Mouse (Mus musculus): ENCODE results near the gene Map1lc3a. TPM values are rescaled to one million over a fixed set of nuclear protein-coding genes. Genes with fewer than 3 reads are reported as not detected.

The Map1lc3a gene
- total RNA-seq, 2 experiments from 2014 or later, result 313 to 317 TPM

DNA sequence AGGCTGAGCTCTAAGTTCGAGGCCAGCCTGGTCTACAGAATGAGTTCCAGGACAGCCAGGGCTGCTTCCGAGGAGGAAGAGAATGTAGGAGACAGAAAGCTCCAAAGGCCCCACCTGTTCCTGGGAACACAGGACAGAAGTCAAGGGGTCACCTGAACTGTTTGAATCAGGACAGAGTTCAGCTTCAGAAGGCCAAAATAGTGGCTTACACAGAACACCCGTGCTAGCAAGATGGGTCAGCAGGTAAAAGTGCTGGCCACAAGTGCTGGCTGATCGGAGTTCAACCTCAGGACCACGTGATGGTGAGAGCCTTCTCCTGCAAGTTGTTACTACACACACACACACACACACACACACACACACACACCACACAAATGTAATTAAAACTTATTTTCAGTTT is 9.2 kb upstream of the Map1lc3a start:
- DNase-seq (ENCODE audit: extremely low spot score in 1 of 2, low spot score in 2 of 2), result no peak
- TF ChIP-seq CTCF (IDR thresholded peaks at IDR 0.05), result no peak
- intact Hi-C loops (cut with DNase I), result no loop called here
- Histone ChIP-seq H3K27ac (no peak overlapping the region), H3K4me3 (no peak overlapping the region)

DNA sequence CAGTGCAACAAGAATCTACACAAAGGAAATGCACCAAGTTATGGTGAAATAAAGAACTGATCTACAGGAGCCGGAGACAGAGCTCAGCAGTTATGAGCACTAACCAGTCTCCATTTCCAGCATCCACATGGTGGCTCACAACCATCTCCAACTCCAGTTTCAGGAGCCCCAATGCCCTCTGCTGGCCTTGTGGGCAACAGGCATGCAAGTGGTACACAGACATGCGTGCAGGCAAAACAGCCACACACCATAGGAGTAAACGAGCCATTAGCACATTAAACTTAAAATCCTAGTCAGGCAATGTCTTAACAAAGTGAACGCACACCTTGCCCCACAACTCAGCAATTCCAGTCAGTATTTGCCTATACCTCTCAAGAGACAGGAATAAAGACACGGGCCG is 4.1 kb upstream of the Map1lc3a start:
- no peak overlapping the region for H3K4me3 ChIP-seq
- H3K27ac ChIP-seq, result no peak overlapping the region
- no peak for DNase-seq (ENCODE audit: extremely low spot score in 1 of 2, low spot score in 2 of 2)
- TF ChIP-seq CTCF (IDR thresholded peaks at IDR 0.05), result peak; percentile 23; the same call in 1 of the 2 replicates
- intact Hi-C loops (cut with DNase I), result no loop called here

- intact Hi-C loops (cut with DNase I), result no loop called here
- no peak for TF ChIP-seq CTCF (IDR thresholded peaks at IDR 0.05)
- DNase-seq (ENCODE audit: extremely low spot score in 1 of 2, low spot score in 2 of 2), result no peak
- Histone ChIP-seq H3K4me3 (no peak overlapping the region), H3K27ac (no peak overlapping the region)
These were observed 3.5 kb upstream of the Map1lc3a start for GRCm38 (mm10) chr2:155272396-155273170.

DNA sequence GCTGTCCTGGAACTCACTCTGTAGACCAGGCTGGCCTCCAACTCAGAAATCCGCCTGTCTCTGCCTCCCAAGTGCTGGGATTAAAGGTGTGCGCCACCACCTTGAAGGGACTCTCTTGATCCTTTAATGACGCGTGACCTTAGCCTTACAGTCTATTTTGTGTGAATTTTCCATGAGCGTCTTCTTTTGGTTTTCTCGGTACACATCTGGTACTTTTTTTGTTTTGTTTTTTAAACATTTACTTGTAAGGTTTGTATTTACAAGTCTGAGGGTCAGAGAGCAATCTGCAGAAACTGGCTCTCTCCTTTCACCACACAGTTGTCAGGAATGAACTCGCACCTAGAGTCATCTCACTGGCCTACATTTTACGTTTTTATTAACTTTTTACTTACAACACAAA is 2.5 kb upstream of the Map1lc3a start:
- DNase-seq (ENCODE audit: extremely low spot score in 1 of 2, low spot score in 2 of 2), result no peak
- H3K4me3 ChIP-seq, result no peak overlapping the region
- H3K27ac ChIP-seq, result no peak overlapping the region
- intact Hi-C loops (cut with DNase I), result no loop called here
- no peak for TF ChIP-seq CTCF (IDR thresholded peaks at IDR 0.05)

DNA sequence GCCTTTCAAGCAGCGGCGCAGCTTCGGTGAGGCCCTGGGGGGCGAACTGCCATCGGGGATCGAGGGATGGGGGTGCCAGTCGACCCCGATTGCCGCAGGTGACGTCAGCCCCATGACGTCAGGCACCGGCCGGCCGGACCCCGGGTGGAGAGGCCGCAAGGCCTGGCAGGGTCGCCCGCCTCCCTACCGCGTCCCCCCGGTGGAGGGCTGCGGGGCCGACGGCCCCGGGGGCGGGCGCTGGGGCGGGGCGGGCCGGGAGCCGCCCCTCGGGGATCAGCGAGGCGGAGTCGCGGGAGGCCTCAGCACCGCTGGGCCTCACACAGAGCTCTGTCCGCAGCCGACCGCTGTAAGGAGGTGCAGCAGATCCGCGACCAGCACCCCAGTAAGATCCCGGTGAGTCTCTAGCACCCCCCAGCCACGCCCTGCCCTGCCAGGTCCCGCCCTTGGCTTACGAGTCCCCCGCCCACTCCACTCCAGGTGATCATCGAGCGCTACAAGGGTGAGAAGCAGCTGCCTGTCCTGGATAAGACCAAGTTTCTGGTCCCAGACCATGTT is 601 bp downstream of the Map1lc3a start:
- H3K27ac ChIP-seq, result peak overlapping the region; percentile 99
- peak; percentile 56 to 59 for DNase-seq (ENCODE audit: extremely low spot score in 1 of 2, low spot score in 2 of 2)
- intact Hi-C loops (cut with DNase I), result loop anchor here (1.0 kb wide), 1 partner anchor 106 kb away; no protein-coding TSS in a partner anchor
- TF ChIP-seq CTCF (IDR thresholded peaks at IDR 0.05), result no peak; the same call in 1 of the 2 replicates
- H3K4me3 ChIP-seq, result peak overlapping the region; percentile 99

- TF ChIP-seq CTCF (IDR thresholded peaks at IDR 0.05), result no peak
- peak overlapping the region; percentile 99 for H3K27ac ChIP-seq
- no peak for DNase-seq (ENCODE audit: extremely low spot score in 1 of 2, low spot score in 2 of 2)
- intact Hi-C loops (cut with DNase I), result no loop called here
- peak overlapping the region; percentile 99 for H3K4me3 ChIP-seq
These were observed 1.6 kb downstream of the Map1lc3a start for GRCm38 (mm10) chr2:155277721-155278120.

DNA sequence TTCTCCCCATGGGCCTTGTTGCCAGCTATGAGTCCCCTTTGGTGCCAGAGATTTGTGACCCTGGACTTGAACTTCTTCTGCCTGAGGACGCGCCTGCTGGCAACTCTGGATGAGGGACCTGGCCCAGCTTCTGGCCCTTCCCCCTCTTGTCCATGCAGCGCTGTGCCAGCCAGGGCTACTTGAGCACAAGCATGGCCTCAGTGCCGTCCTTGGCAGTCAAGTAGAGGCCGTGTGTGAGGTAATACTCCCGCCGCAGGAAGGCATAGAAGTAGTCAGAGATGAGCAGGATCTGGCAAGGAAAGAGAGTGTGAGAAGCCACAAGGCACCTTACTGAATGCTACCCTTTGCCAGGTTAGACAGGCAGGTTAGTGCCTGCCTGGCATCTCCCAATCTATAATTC is 2.3 kb downstream of the Map1lc3a start:
- DNase-seq (ENCODE audit: extremely low spot score in 1 of 2, low spot score in 2 of 2), result no peak
- no peak overlapping the region for H3K27ac ChIP-seq

DNA sequence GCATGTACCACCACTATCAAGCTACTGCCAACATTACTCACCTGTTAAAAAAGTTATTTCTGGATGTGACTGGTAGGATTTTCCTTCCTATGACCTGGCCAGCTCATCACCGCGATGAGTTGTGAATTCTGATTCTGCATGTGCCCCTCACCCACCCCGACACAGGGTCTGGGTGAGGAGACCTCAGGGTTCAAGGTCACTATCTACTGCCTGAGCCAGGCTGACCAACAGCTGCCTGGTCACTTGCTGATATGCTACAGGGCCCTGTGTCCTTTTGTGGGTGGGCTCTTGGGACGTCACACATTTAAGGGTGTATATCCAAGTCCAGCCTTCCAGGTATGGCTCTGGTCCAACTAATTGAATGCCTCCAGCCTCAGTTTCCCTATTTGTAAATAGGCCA is 3.1 kb downstream of the Map1lc3a start:
- DNase-seq (ENCODE audit: extremely low spot score in 1 of 2, low spot score in 2 of 2), result no peak
- Histone ChIP-seq H3K27ac (no peak overlapping the region), H3K4me3 (no peak overlapping the region)
- intact Hi-C loops (cut with DNase I), result no loop called here
- TF ChIP-seq CTCF (IDR thresholded peaks at IDR 0.05), result no peak

More for the DNA sequence above, 2.3 kb downstream of the Map1lc3a start:
- H3K4me3 ChIP-seq, result no peak overlapping the region
- no peak for TF ChIP-seq CTCF (IDR thresholded peaks at IDR 0.05)
- intact Hi-C loops (cut with DNase I), result no loop called here

DNA sequence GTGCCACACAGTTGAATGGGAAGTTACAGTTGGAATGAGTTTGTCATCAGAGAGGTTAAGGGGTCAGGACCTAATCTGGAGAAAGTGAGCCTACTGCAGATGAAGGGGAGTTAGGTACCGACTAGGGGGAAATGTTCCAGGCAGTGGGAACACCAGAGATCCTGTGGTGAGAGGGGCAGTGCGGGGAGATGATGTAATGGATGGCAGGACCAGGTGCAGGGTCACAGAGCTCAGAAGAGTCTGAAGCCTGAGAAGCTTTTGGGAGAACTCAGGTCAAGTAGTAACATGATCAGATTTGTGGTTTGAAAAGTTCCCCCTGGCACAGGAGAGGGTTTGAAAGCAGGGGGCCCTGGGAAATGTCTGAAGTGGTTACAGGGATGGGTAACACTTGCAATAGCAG is 4.0 kb downstream of the Map1lc3a start:
- no peak overlapping the region for H3K27ac ChIP-seq
- H3K4me3 ChIP-seq, result no peak overlapping the region
- no peak for DNase-seq (ENCODE audit: extremely low spot score in 1 of 2, low spot score in 2 of 2)
- intact Hi-C loops (cut with DNase I), result no loop called here
- no peak for TF ChIP-seq CTCF (IDR thresholded peaks at IDR 0.05)

GRCm38 (mm10) chr2:155283793-155284192 is 7.7 kb downstream of the Map1lc3a start:
- intact Hi-C loops (cut with DNase I), result no loop called here
- no peak for TF ChIP-seq CTCF (IDR thresholded peaks at IDR 0.05)
- peak in 1 of 2 experiments; percentile 29 for DNase-seq (ENCODE audit: extremely low spot score in 1 of 2, low spot score in 2 of 2)
- Histone ChIP-seq H3K4me3 (no peak overlapping the region), H3K27ac (no peak overlapping the region)

- Histone ChIP-seq H3K4me3 (no peak overlapping the region), H3K27ac (peak overlapping the region; percentile 49; the same call in 1 of the 2 replicates)
- intact Hi-C loops (cut with DNase I), result no loop called here
- no peak for DNase-seq (ENCODE audit: extremely low spot score in 1 of 2, low spot score in 2 of 2)
- TF ChIP-seq CTCF (IDR thresholded peaks at IDR 0.05), result no peak
These were observed 8.6 kb downstream of the Map1lc3a start for GRCm38 (mm10) chr2:155284647-155285046.

GRCm38 (mm10) chr2:155285744-155286143 is 9.6 kb downstream of the Map1lc3a start:
- intact Hi-C loops (cut with DNase I), result no loop called here
- no peak overlapping the region for H3K4me3 ChIP-seq
- DNase-seq (ENCODE audit: extremely low spot score in 1 of 2, low spot score in 2 of 2), result no peak
- no peak for TF ChIP-seq CTCF (IDR thresholded peaks at IDR 0.05)
- no peak overlapping the region for H3K27ac ChIP-seq
